Mouse (Mus musculus) ovary, postnatal 36 days (tissue): ENCODE results near the gene Uvrag.

Experiments used
- DNase-seq: peaks from one replicate; pipeline ENCODE4 v3.0.0; 2022; ENCODE audit warnings: low spot score, mixed read lengths

Uvrag gene

DNA sequence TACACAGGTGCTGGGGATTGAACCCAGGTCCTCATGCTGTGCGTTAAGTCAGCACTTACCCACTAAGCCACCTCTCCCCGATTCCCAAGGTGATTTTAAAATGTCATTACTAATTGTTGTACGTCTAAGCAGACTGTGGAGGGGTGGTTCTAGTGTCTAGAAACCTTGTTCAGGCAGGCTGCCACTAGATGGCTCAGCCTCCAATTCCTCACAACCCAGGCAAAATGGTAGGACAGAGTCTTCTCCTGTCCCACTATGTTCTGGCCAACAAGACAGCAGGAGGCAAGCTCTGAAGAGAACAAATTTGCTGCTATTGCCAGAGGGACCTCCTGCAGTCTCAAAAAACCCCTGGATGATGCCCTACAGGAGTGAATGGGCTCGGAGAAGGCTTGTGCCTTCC, 259.1 kb downstream of the Uvrag start:
- DNase-seq = no peak

DNA sequence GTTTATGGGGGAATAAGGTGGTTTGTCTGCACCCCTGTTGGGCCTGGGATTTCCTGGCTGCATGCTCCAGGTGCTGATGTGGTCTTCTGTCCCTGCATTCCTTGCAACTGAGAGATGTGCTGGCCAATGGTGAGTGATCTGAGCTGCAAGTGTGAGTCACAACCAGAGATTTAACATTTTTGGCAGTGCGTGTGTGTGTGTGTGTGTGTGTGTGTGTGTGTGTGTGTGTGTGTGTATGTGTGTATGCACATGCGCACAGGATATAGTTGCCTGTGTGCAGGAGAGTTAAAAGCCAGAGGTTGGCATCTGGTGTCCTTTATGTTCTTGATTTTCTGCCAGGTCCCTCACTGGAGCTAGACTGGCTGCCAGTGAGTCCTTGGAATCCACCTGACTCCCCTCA, 261.8 kb downstream of the Uvrag start:
- no peak for DNase-seq

DNA sequence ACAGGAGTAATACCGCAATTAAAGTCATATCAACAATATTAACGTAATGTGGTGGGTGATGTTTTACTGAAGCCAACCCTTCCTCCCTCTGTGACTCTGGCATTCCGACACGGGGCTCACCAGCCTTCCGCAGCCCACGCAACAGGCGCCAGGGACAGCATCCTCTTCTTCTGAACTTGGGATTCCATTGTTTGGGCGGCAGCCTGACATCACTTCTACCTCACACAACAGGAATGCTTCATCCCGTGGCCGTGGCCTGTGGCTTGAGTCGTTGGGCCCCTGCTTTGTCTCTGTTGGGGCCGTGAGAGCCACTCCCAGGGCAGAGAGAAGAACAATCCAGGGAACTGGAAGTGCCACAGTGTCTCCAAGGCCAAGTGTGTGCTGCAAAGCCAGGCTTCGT, 264.8 kb downstream of the Uvrag start:
- no peak for DNase-seq

DNA sequence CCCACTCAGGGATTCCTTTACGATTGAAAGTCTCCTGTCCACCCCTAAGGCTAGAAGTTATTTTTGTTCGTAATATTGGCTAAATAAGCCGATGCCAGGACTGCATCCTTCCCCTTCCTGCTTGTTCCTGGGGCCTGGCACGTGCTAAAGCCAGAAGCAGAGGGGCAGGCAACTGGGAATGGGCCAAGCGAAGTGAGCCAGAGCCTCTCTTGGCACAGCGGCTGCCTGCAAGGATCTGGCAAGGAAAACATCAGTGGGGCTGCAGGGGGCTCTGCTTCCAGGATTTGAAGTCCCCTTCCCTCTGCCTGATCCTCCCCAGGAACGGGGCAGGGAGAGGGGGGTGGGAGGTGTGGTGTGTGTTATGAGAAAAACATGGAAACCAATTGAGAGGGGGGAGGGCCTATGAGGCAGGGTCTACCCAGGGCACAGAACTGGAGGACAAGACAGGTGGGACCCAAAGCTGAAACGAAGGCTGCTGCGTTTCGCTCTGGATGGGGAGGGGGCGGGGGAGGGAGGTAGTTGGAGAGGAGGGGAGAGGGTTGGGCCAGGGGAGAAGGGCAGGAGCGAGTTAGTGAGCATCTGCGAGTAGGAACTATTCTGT, 265.5 kb downstream of the Uvrag start:
- no peak for DNase-seq

DNA sequence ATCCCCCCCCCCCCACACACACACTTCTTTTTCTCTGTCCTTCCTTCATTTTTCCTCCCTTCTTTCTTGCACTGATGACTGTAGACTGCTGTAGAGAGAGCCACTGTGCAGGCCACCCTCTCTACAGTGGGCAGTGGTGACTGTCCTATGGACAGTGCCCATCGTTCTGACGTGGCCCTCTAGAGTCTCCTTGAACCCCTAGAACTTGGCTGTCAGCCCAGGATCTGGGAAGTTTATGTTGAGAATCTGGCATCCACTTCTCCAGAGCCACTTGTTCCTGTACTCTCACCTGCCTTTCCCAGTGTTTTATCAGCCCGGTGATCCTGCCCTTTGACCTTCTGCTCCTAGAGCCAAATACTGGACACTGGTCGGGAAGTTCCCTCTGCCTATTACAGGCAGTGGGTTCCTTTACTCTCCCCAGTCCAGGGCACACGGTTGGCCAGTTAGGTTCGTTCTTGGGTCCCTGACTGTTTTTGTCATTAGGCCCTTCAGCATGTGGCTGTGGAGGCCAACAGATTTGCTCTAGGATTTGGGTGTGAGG, 266.5 kb downstream of the Uvrag start:
- DNase-seq = no peak

DNA sequence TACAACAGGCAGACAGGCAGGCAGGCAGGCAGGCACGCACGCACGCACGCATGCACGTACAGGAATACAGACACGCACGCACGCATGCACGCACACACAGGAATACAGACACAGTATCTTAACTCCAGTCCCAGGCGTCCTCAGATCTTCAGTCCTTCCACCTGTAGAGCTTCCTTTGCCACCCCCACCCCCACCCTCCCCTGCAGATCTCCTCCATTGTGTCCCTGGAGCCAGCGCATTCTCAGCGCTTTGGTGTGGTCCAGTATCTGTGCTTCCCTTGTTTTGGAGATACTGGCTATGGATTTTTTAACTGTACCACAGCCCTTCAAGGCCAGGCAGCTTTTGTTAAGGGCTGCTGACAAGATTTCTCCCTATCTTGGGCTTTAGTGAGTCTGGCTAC, 267.6 kb downstream of the Uvrag start:
- DNase-seq = no peak

DNA sequence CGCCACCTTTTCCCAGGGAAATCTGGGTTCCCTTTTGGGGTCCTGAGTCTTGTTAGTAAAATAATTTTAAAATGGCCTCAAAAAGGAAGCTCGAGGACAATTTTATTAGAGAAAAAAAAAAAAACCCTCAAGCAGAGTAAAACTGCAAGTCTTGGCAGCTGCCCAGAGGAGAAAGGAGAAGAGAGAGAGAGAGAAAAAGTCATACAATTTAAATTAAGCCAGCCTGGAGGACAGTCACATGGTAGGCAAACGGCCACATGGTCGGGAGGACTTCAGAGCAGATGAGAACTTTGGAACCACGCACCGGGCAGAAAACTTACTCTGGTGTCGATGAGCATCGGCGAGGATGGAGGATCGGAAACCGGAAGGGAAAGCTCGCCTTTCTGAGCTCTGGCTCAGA, 269.1 kb downstream of the Uvrag start:
- no peak for DNase-seq

DNA sequence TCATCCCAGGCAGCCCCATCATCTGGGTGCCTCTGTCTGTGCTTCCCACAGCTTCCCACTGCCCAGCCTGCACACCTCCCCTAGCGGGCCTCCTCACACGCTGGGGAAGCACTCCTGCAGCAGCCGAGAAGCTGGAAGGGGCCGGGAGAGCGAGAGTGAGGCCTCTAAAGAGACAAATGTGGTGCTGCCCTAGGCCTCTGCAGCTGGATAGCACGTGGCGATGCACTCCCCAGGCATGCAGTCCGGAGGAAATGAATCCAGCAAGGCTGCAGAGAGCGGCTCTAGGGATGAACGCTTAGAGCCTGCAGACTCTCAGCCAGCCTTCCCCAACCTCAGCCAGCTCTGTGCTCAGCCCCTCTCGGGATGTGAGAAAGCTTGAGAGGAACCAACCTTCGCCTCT, 270.1 kb downstream of the Uvrag start:
- DNase-seq = no peak

DNA sequence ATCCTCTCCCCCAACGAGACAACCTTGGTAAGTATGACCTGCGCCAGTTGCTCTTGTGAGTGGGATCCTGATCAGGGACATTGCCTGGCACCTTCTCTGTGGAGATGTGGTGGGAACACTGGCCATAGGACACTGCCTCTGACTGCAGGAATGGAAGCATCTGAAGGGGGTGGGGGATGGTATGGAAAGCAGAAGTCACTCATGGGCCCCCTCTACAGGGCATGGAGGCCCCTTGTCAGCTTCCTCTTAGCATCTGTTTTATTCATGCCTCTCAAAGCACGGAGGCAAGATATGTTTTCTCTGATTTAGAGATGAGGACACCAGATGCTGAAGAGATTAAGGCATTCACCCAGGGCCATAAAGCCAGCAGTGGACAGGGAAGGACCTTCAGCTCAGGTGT, 271.9 kb downstream of the Uvrag start:
- no peak for DNase-seq

DNA sequence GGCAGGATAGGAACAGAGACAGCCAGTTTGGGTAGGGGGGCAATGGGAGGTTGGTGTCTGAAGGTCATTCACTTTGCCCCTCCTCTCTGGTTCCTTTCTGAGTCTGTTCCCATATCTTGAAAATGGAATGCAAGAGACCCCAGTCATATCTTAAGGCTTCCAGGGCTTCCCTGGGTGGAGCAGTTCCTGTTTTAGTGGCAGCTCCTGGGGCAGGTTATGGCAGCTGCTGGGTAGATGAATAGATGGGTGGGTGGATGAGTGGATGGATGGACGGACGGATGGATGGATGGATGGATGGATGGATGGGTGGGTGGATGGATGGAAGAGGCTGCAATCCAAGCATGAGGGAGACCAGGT, 273.2 kb downstream of the Uvrag start:
- DNase-seq = no peak

DNA sequence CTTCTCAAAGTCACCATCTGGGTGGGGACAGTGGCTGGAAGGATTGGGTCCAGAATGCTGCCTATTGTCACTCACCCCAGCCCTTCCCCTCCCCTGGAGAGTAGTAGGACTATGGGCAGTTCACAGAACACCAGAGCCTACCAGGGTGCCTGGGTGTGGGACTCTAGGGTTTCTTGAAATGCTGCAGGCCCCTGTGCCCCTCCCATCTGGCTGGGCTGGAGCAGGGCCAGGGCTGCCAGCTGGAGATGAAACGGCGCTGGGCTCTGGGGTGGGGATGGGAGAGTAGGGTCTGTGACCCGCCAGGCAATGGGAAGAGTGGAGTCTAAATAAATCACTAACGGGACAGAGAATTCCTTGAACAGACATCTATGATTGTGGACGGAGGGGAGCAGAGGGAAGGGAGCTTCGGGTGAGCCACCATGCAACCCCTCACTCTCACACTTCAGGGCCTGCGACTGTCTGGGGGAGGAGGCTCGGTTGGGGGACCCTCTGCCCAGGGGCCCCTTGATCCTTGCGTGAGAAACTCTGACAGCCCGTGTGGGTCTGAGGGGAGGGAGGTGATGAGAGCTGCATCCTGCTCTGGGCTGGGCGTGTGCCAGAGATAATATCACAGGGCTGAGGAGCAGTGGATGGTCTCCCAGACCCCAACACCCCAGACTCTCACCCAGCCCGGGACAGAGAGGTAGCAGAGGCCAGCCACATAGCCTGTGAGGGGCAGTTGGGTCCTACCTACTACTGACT, 273.7 kb downstream of the Uvrag start:
- no peak for DNase-seq

DNA sequence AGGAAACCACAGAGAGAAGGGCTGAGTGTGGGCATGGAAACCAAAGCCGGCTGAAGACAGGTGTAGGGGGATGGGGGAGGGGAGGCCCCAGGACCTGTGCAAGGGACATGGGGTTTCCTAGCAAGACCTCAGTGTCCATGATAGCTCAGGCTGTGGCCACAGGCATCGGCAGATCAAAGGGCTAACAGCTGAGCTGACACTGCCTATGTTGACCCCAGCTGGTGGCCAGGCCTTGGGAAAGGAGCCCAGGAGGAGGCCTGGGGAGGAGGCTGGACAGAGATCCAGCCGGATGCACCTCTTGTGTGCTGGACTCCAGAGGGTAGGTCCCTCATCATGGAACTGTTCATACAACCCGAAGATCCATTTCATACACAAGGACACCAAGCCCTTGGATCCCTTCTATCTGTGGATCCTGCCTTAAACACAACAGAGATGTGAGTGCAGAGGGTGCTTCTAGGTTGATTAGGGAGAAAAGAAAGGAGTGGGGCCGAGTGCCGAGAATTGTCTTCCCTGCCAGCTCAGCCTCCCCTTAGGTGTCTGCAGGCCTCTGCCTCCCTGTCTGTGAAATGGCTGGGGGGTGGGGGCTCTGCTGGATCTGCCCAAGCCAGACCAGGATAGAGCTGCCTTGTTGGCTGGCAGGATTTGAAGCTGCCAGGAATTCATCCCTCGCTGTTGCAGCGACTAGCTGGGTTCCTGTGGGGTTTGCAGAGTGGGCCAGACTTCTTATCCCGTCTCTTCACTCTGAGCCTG, 276.8 kb downstream of the Uvrag start:
- no peak for DNase-seq

DNA sequence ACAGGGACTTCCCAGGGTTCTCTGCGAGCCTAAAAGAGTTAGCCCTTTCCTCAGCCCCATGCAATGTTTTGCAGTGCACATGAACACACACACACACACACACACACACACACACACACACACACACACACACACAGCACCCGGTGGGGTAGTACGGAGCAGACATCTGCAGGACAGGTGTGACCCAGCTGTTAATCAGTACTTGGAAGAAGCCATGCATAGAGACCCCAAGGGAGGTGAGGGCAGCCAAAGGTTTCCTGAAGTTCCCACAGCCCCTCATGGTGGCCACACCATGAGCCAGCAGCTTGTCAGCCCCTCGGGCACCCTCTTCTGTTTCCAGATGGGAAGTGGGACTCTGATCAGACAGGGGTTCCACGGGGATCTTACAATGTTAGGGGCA, 277.9 kb downstream of the Uvrag start:
- no peak for DNase-seq

DNA sequence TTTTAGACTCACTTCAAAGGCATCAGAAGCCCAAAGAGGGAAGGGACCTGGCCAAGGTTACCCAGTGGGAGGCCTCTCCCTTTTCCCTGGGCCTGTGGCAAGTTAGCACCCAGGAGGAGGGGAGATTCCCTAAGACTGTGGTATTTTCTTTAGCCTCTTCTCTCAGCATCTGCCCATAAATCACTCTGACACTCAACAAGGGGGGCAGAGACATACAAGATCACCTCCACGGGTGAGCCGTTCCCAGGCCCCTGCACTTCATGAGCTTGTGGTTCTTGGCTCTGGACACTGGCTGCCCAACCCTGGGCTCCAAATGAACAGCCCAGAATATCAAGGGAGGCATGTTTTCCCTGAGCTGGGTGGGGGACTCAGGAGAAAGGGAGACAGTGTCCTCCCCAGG, 279.9 kb downstream of the Uvrag start:
- DNase-seq = no peak

DNA sequence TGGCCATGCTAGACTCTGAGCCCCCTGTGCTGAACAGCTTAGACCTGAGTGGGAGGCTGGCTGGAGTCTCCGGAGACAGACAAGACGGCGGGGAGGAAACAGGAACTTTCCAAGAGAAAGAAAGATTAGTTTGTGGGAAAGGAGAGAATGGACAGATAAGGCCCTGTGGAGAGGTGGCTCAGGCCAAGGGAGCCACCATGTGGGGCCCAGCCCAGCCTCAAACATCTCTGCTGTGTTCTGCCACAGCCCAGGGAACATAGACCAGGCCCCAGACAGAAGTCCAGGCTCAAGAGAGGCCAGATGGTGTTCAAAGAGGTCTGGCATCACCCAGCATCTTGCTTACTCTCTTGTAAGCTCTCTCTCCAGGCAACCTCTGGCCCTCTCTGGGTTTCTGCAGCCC, 283.8 kb downstream of the Uvrag start:
- no peak for DNase-seq

DNA sequence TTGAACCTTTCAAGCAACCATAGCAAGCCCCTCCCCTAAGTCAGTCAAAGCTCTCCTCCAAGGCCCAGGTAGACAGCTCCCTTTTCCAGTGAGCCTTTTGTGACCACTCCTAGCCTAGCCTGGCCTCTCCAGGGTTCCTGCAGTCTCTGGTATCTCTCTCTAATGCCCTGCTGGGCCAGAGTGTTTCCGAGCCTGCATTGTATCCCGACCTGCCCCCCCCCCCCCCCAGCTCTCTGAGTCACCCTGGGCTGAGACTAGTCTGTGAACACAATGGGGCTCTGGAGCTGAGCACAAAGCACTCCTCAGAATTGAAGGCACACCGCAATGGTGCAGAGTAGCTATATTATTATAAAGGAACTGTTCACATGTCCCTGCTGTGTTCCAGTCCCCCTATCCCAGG, 284.8 kb downstream of the Uvrag start:
- DNase-seq = no peak

DNA sequence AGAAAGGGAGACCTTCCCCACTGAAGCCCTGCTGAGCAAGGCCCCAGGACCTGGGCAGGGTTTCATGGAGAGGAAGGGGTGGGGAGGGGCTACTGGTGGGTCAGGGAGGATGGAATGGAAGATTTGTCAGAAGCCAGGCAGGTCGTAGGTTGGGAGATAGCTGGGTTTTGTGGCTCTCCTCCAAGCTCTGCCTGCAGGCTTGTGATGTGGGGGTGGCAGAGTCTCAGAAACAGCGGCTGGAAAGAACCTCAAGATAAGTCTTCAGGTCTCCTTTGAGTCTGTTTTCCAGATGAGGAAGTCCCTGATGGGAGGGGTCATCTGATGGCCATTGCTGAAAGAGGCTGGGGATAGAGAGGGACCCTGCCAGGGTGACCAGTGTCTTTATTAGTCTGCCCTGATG, 285.6 kb downstream of the Uvrag start:
- no peak for DNase-seq

DNA sequence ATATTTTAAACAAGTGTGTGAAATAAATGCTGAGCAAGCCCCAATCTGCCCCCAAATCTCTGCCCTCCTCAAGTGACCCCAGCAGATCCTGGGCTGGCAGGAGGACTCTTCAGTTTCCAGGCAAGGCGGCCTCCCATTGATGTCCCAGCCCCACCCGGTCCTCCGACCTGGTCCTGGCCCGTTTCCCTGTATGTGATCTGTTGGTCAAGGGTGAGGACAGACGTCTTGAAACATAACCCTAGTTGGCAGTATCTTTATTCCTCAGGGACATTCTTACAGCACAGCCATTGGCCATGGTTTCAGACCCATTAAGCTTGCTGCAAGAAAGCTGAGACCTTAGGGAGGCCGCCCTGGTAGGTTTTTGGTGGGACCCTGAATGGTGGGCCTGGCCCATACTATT, 287.1 kb downstream of the Uvrag start:
- DNase-seq = no peak

DNA sequence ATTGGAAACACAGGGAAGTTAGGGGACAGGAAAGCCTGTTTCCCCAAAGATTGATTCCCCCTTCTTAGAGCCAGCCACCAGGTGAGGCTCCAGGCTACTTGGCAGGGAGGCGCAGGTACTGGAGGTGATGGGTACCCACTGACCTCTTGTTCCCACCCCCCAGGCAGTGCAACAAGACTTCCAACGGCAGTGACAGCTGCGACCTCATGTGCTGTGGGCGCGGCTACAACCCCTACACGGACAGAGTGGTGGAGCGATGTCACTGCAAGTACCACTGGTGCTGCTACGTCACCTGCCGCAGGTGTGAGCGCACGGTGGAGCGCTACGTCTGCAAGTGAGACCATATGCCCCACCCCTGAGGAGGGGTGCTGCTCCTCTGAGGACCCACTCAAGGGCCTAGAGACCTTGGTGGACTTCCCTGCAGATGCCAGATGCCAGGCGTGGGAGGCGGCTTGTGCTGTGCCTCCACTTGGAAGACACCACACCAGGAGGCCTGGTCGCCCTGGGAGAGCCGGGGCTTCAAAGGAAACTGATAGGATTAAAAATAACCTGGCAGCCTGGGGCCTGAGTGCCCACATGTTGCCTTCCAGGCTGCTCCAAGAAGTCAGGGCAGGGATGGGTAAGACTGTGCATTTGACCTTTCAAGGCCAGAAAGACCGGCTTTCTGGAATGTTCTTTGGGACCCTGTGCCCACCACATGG, 287.8 kb downstream of the Uvrag start:
- no peak for DNase-seq

DNA sequence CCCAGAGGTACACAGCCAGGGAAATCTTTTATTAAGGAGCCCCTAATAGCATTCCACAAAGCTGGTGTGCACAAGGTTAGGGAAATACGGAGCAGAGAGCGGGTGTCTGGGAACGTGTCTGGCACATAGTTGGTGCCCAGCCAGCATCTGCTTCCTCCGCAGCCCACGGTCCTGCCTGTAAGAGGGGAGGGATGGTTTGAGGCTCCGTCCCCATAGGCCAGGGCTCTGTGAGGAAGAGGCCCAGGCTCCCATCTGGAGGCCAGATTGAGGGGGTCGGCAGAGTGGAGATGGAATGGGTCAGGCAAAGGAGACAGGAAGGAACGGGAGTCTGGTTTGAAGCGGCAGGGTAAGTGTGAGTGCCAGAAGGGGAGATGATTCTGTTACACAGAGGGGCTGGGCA, 289.7 kb downstream of the Uvrag start:
- DNase-seq = no peak

DNA sequence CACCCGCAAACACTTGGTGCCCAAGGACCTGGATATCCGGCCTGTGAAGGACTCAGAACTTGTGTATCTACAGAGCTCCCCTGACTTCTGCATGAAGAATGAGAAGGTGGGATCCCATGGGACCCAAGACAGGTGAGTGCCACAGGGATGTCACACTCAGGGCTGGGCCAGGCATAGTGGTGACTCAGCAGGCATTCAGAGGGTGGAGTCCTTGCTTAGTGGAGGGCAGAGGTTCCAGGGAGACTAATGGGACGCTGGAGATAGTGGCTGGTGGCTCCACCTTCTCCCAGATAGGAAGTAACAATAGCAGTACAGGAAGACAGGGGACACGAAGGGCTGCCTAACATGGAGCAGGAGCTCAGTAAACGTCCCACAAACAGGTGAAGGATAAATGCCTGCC, 290.6 kb downstream of the Uvrag start:
- DNase-seq = no peak

DNA sequence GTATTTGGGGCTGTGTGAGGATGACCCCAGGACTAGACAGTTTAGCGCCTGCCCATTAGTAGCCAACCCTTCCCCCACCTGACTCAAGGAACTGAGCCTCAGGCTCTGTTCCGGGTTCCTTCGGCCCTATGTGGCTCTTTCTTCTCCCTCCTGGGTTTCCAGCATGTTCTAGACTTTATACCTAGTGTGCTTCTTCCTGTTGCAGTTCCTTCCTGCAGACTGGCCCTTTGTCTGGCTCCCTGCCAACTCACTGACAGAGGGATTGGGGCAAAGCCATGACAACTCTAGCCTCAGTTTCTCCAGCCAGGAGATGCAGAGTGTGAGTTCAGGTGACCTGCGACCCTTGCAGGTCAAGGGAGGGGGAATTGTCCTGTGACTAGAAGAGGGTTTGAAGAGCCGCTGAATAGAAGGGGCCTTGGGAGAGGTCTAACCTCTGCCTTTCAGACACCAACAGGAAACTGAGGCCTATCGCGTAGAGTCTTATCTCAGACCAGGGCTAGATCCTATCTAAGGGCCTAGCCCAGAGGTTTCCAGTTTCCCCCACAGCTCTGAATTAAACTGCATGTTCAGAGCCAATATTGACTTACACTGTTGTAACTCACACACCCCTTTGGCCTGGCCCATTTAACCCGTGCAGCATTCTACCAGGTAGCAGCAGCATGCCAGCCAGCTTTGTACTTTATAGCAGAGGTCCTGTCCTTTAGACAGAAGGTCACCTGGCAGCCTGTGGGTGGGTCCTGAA, 291.9 kb downstream of the Uvrag start:
- DNase-seq = no peak
